8 mouse cellular contexts compared by ENCODE assay signal in the genomic region with DNA sequence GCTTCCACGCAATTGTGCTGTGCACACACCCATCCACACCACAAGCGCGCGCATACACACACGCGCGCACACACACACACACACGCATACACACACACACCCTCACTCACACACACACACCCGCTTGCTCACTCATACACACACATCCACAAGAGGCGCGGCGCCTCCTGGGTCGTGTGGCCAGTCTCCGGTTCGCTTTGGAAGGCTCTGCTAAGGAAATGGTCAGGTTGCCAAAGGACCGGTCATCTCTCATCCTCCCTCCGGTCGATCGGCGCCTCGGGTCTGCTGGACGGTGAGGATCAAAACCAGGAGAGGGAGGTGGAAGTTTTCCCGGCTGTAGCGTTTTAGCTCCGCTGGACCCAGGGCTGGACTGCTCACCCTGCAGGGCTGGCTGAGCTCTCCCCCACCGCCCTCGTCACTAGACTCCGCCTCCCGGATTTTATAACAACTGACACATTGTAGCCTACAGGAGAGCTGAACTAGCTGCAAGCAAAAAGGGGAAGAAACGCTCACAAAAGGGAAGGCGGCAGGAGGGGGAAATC. TPM values are rescaled to one million over a fixed set of nuclear protein-coding genes. Genes with fewer than 3 reads are reported as not detected.
A peak's percentile ranks its signal among the peaks of the same experiment; 100 is the strongest.
DNase-seq lines count a peak whose midpoint lies in the region; ATAC-seq lines count a peak whose summit lies in the region.

Gene Srgap3, minus strand, starts transcription at position 372 of the 542 bp plus-strand sequence.

- H3K27ac ChIP-seq in hindbrain, embryonic 16.5 days (ENCODE audit: low read depth, low read length) = peak within 1 kb of the TSS; percentile 94

- no peaks in the 10 kb centered on the region for H3K36me3 ChIP-seq in hindbrain, embryonic 16.5 days (ENCODE audit: control insufficient read depth, insufficient read depth, low read length)

- H3K4me3 ChIP-seq in hindbrain, embryonic 16.5 days (ENCODE audit: low read length) = peak within 1 kb of the TSS; percentile 71

- no peaks in the 10 kb centered on the region for H3K9me3 ChIP-seq in hindbrain, embryonic 16.5 days (ENCODE audit: control insufficient read depth, low read length)

- no peaks in the 10 kb centered on the region for H3K27me3 ChIP-seq in hindbrain, embryonic 16.5 days (replicated peaks; ENCODE audit: control insufficient read depth, insufficient read depth, low read length)

- peaks cover 27% of the 10 kb centered on the region for H3K4me1 ChIP-seq in hindbrain, embryonic 16.5 days (ENCODE audit: control insufficient read depth, insufficient read depth, low read depth, low read length)

- H3K9ac ChIP-seq in hindbrain, embryonic 16.5 days (ENCODE audit: low read depth, low read length) = peak within 1 kb of the TSS; percentile 88

- peak within 1 kb of the TSS; percentile 65 for H3K4me2 ChIP-seq in hindbrain, embryonic 16.5 days (ENCODE audit: low read length)

- under 1% methylated on average over 31 of the region's 31 CpGs for whole genome bisulfite sequencing in hindbrain, embryonic 16.5 days

- ATAC-seq in hindbrain, embryonic 16.5 days = peak; percentile 94

- DNase-seq in T-cell, adult 2 months (ENCODE audit: low spot score) = peak; percentile 27
- DNase-seq in cerebellum, postnatal 14 days = peak; percentile 86 to 90
- peak; percentile 69 for DNase-seq in gastrocnemius, adult 18-20 months (ENCODE audit: low spot score)
- DNase-seq in left cerebral cortex, adult 18-20 months (ENCODE audit: low spot score in 2 of 2) = peak; percentile 84 to 90
- peak; percentile 77 to 78 for DNase-seq in lung, postnatal 4 days
- DNase-seq in retina, postnatal 7 days (ENCODE audit: low read depth, low spot score) = peak; percentile 64
- DNase-seq in urinary bladder, postnatal 14 days (ENCODE audit: low spot score) = peak; percentile 85

RNA-seq across cellular contexts. Expression of gene Srgap3, which starts in this region (rescaled TPM):
- 1 to 10 TPM in 1 of 2 experiments, under 1 TPM in 1; 0.71 to 1.1 TPM for total RNA-seq in gastrocnemius, adult 18-20 months (2021)
- polyA plus RNA-seq in hindbrain, embryonic 16.5 days (2015; fragmentation: Nextera tagmentation; extraction: Ambion mirVana) = 27.0 and 32.7 TPM in 2 replicates
- total RNA-seq in left cerebral cortex, adult 18-20 months (2021) = 100 to 1,000 TPM; 217 to 223 TPM

Comparison
In these comparisons a context has a peak if more than half of its experiments do, and no peak if none do; other contexts are left out.
1. Peak in every context shown above with its lines: DNase-seq, ATAC-seq, H3K4me3 ChIP-seq and H3K27ac ChIP-seq.
2. RNA of gene Srgap3 (total RNA-seq): 217 to 223 TPM in left cerebral cortex, adult 18-20 months; 0.71 to 1.1 TPM in gastrocnemius, adult 18-20 months; every median in the first group is over 100 times any median in the second.
3. DNase-seq: peak in every context shown above with its lines; median percentile 88 in cerebellum, postnatal 14 days; 87 in left cerebral cortex, adult 18-20 months; 85 in urinary bladder, postnatal 14 days; 78 in lung, postnatal 4 days; 69 in gastrocnemius, adult 18-20 months; 64 in retina, postnatal 7 days; 27 in T-cell, adult 2 months.